Mouse (Mus musculus) kidney, embryonic 16.5 days (tissue): Measurements from ENCODE around the gene Specc1l. TPM values are rescaled to one million over a fixed set of nuclear protein-coding genes. Genes with fewer than 3 reads are reported as not detected.

ENCODE experiments used
- ATAC-seq: fragments of 200-750 bp; cut with Nextera tagmentation; 2 replicates; pipeline ENCODE4 v1.8.0; 2017; ENCODE audit warnings: moderate TSS enrichment; ENCODE audit not compliant: low FRiP score, low TSS enrichment
- H3K27ac ChIP-seq: fragments of 300-500 bp; sonication (generic); 2 replicates; pipeline ENCODE4 v1.5.1; 2014; ENCODE audit warnings: low read length
- H3K27me3 ChIP-seq: fragments of 300-500 bp; sonication (generic); 2 replicates; pipeline ENCODE4 v1.6.1; 2014; ENCODE audit warnings: low read length, control low read depth, mixed read lengths; ENCODE audit not compliant: insufficient read depth
- H3K36me3 ChIP-seq: fragments of 300-500 bp; sonication (generic); 2 replicates; pipeline ENCODE4 v1.6.1; 2014; ENCODE audit warnings: low read length, control low read depth, mixed read lengths; ENCODE audit not compliant: insufficient read depth
- H3K4me1 ChIP-seq: fragments of 300-500 bp; sonication (generic); 2 replicates; pipeline ENCODE4 v1.6.1; 2014; ENCODE audit warnings: low read length, control low read depth, mixed read lengths; ENCODE audit not compliant: insufficient read depth
- H3K4me2 ChIP-seq: fragments of 300-500 bp; sonication (generic); replicated peaks from 2 replicates; pipeline ENCODE4 v1.6.1; 2014; ENCODE audit warnings: low read depth, low read length
- H3K4me3 ChIP-seq: fragments of 300-500 bp; sonication (generic); 2 replicates; pipeline ENCODE4 v1.5.1; 2014; ENCODE audit warnings: mild to moderate bottlenecking, low read length
- H3K9ac ChIP-seq: fragments of 300-500 bp; sonication (generic); replicated peaks from 2 replicates; pipeline ENCODE4 v1.6.1; 2014; ENCODE audit warnings: low read length
- H3K9me3 ChIP-seq: fragments of 300-500 bp; sonication (generic); 2 replicates; pipeline ENCODE4 v1.6.1; 2016; ENCODE audit warnings: low read length, control low read depth
- WGBS: fragments of 180-500 bp; shearing (Covaris S2); extraction: QIAGEN DNeasy Blood & Tissue Kit; methylation state at CpG from one replicate; pipeline ENCODE4 v1.1.7; 2014; 5-methylcytosine and 5-hydroxymethylcytosine counted together
- polyA plus RNA-seq: library from polyadenylated mRNA; unstranded; fragments of >200 nt; fragmentation: Nextera tagmentation; extraction: Ambion mirVana; gene quantifications from 2 replicates; pipeline ENCODE4 v1.2.1, GENCODE M21; 2015

The Specc1l gene
- polyA plus RNA-seq, 1 experiment from 2014 or later: 33.4 TPM

- no peaks in the 10 kb centered on the region for H3K27me3 ChIP-seq
- H3K4me3 ChIP-seq: no peak overlapping the region
- H3K36me3 ChIP-seq: peaks cover 22% of the 10 kb centered on the region
- ATAC-seq: no peak
- H3K4me1 ChIP-seq: no peaks in the 10 kb centered on the region
- no peak overlapping the region for H3K4me2 ChIP-seq
- no peaks in the 10 kb centered on the region for H3K9me3 ChIP-seq
- H3K9ac ChIP-seq: no peak overlapping the region
- 90% methylated on average over 3 of the region's 3 CpGs for WGBS
- no peak overlapping the region for H3K27ac ChIP-seq
These were observed 24.3 kb downstream of the Specc1l start for GRCm38 (mm10) chr10:75236156-75236555.

- no peak for ATAC-seq
- Histone ChIP-seq H3K9me3 (no peaks in the 10 kb centered on the region), H3K4me3 (no peak overlapping the region), H3K4me2 (no peak overlapping the region), H3K36me3 (peaks cover 26% of the 10 kb centered on the region), H3K4me1 (no peaks in the 10 kb centered on the region), H3K27ac (no peak overlapping the region), H3K27me3 (no peaks in the 10 kb centered on the region), H3K9ac (no peak overlapping the region)
- WGBS: 89% methylated on average over 2 of the region's 2 CpGs
These were observed 25.3 kb downstream of the Specc1l start for GRCm38 (mm10) chr10:75237166-75237565.

- H3K9ac ChIP-seq: no peak overlapping the region
These were observed 28.8 kb downstream of the Specc1l start for GRCm38 (mm10) chr10:75240583-75241250.

GRCm38 (mm10) chr10:75245806-75246205 lies 33.9 kb downstream of the Specc1l start:
- Histone ChIP-seq H3K4me2 (no peak overlapping the region), H3K36me3 (peaks cover 57% of the 10 kb centered on the region), H3K27me3 (no peaks in the 10 kb centered on the region), H3K27ac (no peak overlapping the region), H3K9ac (no peak overlapping the region), H3K4me1 (no peaks in the 10 kb centered on the region), H3K4me3 (no peak overlapping the region), H3K9me3 (no peaks in the 10 kb centered on the region)
- no peak for ATAC-seq
- WGBS: 89% methylated on average over 13 of the region's 13 CpGs

More at GRCm38 (mm10) chr10:75240583-75241250, 28.8 kb downstream of the Specc1l start:
- H3K36me3 ChIP-seq: peaks cover 40% of the 10 kb centered on the region
- no peak for ATAC-seq
- 66% methylated on average over 8 of the region's 8 CpGs for WGBS
- H3K9me3 ChIP-seq: no peaks in the 10 kb centered on the region
- H3K4me3 ChIP-seq: no peak overlapping the region
- H3K4me2 ChIP-seq: no peak overlapping the region
- H3K4me1 ChIP-seq: no peaks in the 10 kb centered on the region
- H3K27me3 ChIP-seq: no peaks in the 10 kb centered on the region
- no peak overlapping the region for H3K27ac ChIP-seq

- no peaks in the 10 kb centered on the region for H3K9me3 ChIP-seq
- no peak overlapping the region for H3K4me3 ChIP-seq
- H3K4me2 ChIP-seq: no peak overlapping the region
- WGBS: 88% methylated on average over 10 of the region's 10 CpGs
- H3K27me3 ChIP-seq: no peaks in the 10 kb centered on the region
- no peak overlapping the region for H3K27ac ChIP-seq
- H3K9ac ChIP-seq: no peak overlapping the region
- peaks cover 53% of the 10 kb centered on the region for H3K36me3 ChIP-seq
- H3K4me1 ChIP-seq: no peaks in the 10 kb centered on the region
- ATAC-seq: no peak
These were observed 34.5 kb downstream of the Specc1l start for GRCm38 (mm10) chr10:75246331-75246730.

GRCm38 (mm10) chr10:75251011-75251410 lies 39.1 kb downstream of the Specc1l start:
- no peak overlapping the region for H3K9ac ChIP-seq
- H3K9me3 ChIP-seq: no peaks in the 10 kb centered on the region
- peaks cover 10% of the 10 kb centered on the region for H3K4me1 ChIP-seq
- H3K36me3 ChIP-seq: peaks cover 18% of the 10 kb centered on the region
- no peak for ATAC-seq
- no peak overlapping the region for H3K4me2 ChIP-seq
- no peak overlapping the region for H3K27ac ChIP-seq
- no peak overlapping the region for H3K4me3 ChIP-seq
- WGBS: 62% methylated on average over 2 of the region's 2 CpGs
- H3K27me3 ChIP-seq: no peaks in the 10 kb centered on the region

- ATAC-seq: peak; percentile 89
- Histone ChIP-seq H3K9me3 (no peaks in the 10 kb centered on the region), H3K27ac (peak overlapping the region; percentile 61), H3K4me3 (no peak overlapping the region), H3K9ac (no peak overlapping the region), H3K4me1 (peaks cover 17% of the 10 kb centered on the region), H3K4me2 (no peak overlapping the region), H3K27me3 (no peaks in the 10 kb centered on the region), H3K36me3 (peaks cover 12% of the 10 kb centered on the region)
- WGBS: 41% methylated on average over 13 of the region's 13 CpGs
These were observed 40.6 kb downstream of the Specc1l start for GRCm38 (mm10) chr10:75252301-75253022.

- Histone ChIP-seq H3K9me3 (no peaks in the 10 kb centered on the region), H3K4me1 (peaks cover 29% of the 10 kb centered on the region), H3K4me3 (no peak overlapping the region), H3K4me2 (no peak overlapping the region), H3K27me3 (no peaks in the 10 kb centered on the region), H3K27ac (no peak overlapping the region), H3K9ac (no peak overlapping the region), H3K36me3 (peaks cover 14% of the 10 kb centered on the region)
- WGBS: 72% methylated on average over 2 of the region's 2 CpGs
- no peak for ATAC-seq
These were observed 43.2 kb downstream of the Specc1l start for GRCm38 (mm10) chr10:75255091-75255490.

GRCm38 (mm10) chr10:75257401-75257800 lies 45.5 kb downstream of the Specc1l start:
- Histone ChIP-seq H3K4me3 (no peak overlapping the region), H3K4me1 (peaks cover 24% of the 10 kb centered on the region), H3K36me3 (peaks cover 32% of the 10 kb centered on the region), H3K9ac (no peak overlapping the region), H3K27ac (no peak overlapping the region), H3K27me3 (no peaks in the 10 kb centered on the region), H3K9me3 (no peaks in the 10 kb centered on the region), H3K4me2 (no peak overlapping the region)
- ATAC-seq: no peak
- 48% methylated on average over 3 of the region's 3 CpGs for WGBS

GRCm38 (mm10) chr10:75258241-75258640 lies 46.4 kb downstream of the Specc1l start:
- H3K27me3 ChIP-seq: no peaks in the 10 kb centered on the region
- no peaks in the 10 kb centered on the region for H3K9me3 ChIP-seq
- ATAC-seq: no peak
- no peak overlapping the region for H3K9ac ChIP-seq
- peaks cover 39% of the 10 kb centered on the region for H3K36me3 ChIP-seq
- peaks cover 19% of the 10 kb centered on the region for H3K4me1 ChIP-seq
- WGBS: 61% methylated on average over 5 of the region's 5 CpGs
- H3K4me2 ChIP-seq: no peak overlapping the region
- H3K4me3 ChIP-seq: no peak overlapping the region
- H3K27ac ChIP-seq: 0 out of 2 replicates have a peak overlapping the region, but pooled peaks have one; percentile 11
